Mouse (Mus musculus) left cerebral cortex, adult 11 months (tissue): ENCODE measurements around the gene Bpifa5.
"Not testable (repeated sequence)": the region's sequence is repeated elsewhere in the genome, so short reads cannot be mapped to it uniquely, and the experiment has no call there.

Experiments used
- DNase-seq: peaks from one replicate; pipeline ENCODE4 v3.0.0; 2022; ENCODE audit warnings: low spot score

Gene Bpifa5

GRCm38 (mm10) chr2:154162307-154162706, at the start of gene Bpifa5:
Gene Bpifa5, plus strand, starts transcription at chr2:154162607.
- DNase-seq, result no peak

- DNase-seq, result no peak
These were observed 45.0 kb upstream of the Bpifa5 start for GRCm38 (mm10) chr2:154117381-154117780.

GRCm38 (mm10) chr2:154130120-154130519, 32.3 kb upstream of the Bpifa5 start, which contains the start of gene Bpifa3:
Gene Bpifa3, plus strand, starts transcription at chr2:154130336.
- DNase-seq, result no peak

DNA sequence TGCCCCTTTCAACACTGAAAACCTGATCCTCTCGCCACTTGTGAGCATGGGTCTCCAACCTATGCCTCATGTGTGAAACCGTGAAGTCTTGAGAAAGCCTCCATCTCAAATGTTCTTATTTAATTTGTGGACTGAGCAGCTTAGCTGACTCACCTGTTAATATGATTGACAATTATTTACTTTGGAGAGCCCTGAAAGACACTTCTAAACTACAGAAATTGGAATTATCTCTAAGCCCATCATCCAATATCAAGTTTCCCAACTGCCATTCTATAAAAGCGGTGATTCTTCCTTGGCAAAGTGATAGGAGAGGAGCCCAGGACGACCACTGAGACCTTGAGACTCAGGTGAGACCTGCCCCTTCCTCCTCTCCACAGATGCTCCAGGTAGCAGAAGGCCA, 19.8 kb upstream of the Bpifa5 start, which contains the start of gene Bpifa1:
Gene Bpifa1 (plus strand): TSS at position 301 of the 400 bp plus-strand sequence.
- no peak for DNase-seq

- DNase-seq, result no peak
These were observed 18.7 kb upstream of the Bpifa5 start for GRCm38 (mm10) chr2:154143735-154144134.

DNA sequence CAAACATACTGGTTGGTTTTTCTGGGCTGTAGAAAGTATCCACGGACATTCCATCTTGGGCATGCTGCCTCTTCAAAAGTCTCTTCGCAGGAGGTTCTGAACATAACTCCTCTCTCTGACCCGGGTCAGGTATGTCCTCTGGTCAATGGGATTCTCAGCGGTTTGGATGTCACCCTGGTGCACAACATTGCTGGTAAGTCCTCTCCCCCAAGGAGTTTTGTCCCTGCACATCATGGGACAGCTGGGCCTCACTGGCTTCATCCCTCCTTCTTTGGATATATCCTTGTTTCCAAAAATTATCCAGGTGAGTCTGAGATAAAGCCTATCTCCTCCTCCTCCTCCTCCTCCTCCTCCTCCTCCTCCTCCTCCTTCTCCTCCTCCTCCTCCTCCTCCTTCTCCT, 14.9 kb upstream of the Bpifa5 start:
- no peak for DNase-seq

- DNase-seq, result no peak
These were observed 4.0 kb upstream of the Bpifa5 start for GRCm38 (mm10) chr2:154158433-154158832.

GRCm38 (mm10) chr2:154163306-154163705, 899 bp downstream of the Bpifa5 start:
- no peak for DNase-seq

GRCm38 (mm10) chr2:154169172-154169571, 6.8 kb downstream of the Bpifa5 start:
- DNase-seq, result no peak

- no peak for DNase-seq
These were observed 9.2 kb downstream of the Bpifa5 start for GRCm38 (mm10) chr2:154171621-154172020.

DNA sequence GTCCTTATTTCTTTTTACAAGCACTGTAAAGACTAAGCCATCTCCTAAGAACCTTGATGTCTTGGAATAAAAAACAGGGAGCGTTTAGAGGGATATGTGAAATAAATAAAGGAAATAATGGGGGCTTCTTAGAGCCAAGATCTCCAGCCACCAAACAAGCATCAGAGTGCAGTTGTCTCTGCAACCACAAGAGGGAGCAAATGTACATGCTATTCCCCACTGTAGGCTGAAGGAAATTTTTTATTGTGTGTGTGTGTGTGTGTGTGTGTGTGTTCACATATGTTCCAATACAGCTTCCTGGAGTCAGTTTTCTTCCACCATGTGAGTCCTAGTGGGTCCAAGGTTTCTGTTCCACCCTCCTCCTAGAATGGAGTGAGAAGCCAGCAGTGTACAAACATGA, 10.9 kb downstream of the Bpifa5 start:
- DNase-seq, result no peak

- not testable (repeated sequence) for DNase-seq
These were observed 19.5 kb downstream of the Bpifa5 start for GRCm38 (mm10) chr2:154181900-154182299.

DNA sequence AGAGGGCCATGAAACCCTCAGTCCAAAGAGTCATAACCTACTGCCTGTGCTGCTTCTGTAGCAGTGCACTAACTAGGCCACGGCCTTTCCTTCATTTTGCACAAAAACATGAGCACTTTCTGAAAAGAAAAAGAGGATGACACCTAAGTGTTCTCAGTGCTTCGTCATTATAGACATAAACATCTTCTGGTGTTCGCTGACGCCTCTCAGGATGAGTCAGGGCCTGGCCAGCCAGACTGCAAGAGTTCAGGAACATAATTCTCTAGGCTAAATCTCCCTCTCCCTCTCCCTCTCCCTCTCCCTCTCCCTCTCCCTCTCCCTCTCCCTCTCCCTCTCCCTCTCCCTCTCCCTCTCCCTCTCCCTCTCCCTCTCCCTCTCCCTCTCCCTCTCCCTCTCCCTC, 20.7 kb downstream of the Bpifa5 start:
- DNase-seq, result not testable (repeated sequence)

GRCm38 (mm10) chr2:154185319-154185718, 22.9 kb downstream of the Bpifa5 start:
- no peak for DNase-seq

DNA sequence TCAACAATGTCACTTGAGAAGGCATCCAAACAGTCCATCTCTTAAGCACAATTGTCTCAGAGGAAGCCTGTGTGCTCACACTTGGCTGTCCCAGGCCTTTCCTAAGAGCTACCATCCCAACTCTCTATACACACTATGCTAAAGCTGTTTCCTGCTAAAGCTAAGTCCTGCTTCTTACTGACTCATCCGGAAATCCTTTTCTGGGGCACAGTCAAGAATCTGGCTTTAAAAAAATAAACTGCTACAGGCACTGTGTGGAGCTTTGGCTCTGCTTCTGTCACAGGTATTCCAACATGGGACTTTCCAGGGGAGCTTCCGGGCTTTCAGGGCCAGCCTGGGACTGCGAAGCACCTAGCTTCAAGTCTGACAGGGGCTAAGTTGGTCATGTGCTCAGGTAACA, 23.3 kb downstream of the Bpifa5 start:
- no peak for DNase-seq

GRCm38 (mm10) chr2:154187468-154187867, 25.1 kb downstream of the Bpifa5 start:
- DNase-seq, result no peak

- DNase-seq, result no peak
These were observed 27.5 kb downstream of the Bpifa5 start for GRCm38 (mm10) chr2:154189877-154190434.

- DNase-seq, result no peak
These were observed 28.3 kb downstream of the Bpifa5 start, which contains the start of gene Bpifb1 for GRCm38 (mm10) chr2:154190546-154191258. Gene Bpifb1, plus strand, starts transcription at chr2:154190818.

GRCm38 (mm10) chr2:154192141-154192540, 29.7 kb downstream of the Bpifa5 start:
- DNase-seq, result no peak

DNA sequence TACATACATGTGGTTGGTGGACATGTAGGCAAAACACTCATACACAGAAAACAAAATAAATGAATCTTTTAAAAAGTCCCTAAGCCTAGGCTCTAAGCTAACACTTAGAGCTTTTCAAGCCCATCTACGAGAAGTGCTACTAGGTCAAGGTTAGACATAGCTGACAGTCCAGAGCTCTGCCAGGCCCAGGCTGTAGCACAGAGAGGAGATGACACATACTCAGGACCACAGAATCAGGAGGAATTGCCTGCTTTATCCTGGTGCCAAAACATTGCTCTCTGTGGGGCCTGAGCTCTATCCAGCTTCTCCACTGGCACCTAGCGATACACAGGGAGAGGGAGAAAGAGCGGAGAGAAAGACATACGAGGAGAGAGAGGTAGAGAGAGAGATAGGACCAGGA, 30.7 kb downstream of the Bpifa5 start:
- no peak for DNase-seq

DNA sequence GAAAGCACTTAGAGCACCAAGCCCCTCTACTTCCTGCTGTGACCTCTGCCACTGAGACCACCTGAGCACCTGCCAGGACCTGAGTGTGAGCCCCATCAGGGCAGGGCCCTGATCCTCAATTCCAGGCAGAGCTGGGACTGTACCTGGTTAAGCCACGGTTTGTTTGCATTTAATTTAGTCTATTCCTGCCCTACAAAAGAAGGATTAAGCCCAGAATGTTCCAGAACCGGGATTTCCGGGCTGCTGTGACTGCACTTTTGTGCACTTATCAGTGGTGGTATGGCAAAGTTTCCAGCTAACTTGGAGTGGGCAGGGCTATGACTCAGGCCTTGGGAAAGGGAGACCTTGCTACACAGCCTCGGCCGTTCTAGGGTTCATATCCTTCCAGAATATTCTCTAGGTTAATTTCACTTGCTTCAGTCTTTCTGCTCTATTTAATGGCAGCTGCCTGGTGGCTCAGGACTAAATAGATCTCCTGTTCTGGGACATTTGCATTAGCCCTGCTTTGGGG, 31.6 kb downstream of the Bpifa5 start:
- no peak for DNase-seq

DNA sequence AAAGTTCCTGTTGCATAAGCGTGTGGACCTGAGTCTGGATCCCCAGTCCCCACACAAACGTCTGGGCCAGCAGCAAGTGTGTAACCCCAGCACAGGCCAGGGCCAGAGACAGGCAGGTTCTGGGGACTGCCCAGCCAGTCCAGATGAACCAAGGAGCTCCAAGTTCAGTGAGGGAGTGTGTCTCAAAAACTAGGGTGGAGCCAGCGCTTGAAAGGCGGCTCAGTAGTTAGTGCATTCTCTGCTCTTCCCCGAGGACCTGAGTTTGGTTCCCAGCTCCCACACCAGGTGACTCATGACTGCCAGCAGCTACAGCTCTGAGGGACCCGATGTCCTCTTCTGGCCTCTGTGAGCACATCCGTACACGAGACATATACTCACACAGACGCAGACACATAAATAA, 34.6 kb downstream of the Bpifa5 start:
- no peak for DNase-seq

GRCm38 (mm10) chr2:154204630-154205029, 42.2 kb downstream of the Bpifa5 start:
- DNase-seq, result no peak
